Mouse (Mus musculus) kidney, postnatal 10 days (tissue): ENCODE results near the gene Enho.
"Not testable (repeated sequence)": the region's sequence is repeated elsewhere in the genome, so short reads cannot be mapped to it uniquely, and the experiment has no call there.

Source experiments
- DNase-seq: peaks from one replicate; pipeline ENCODE4 v3.0.0; 2021; ENCODE audit warnings: mixed read lengths

Gene Enho

DNA sequence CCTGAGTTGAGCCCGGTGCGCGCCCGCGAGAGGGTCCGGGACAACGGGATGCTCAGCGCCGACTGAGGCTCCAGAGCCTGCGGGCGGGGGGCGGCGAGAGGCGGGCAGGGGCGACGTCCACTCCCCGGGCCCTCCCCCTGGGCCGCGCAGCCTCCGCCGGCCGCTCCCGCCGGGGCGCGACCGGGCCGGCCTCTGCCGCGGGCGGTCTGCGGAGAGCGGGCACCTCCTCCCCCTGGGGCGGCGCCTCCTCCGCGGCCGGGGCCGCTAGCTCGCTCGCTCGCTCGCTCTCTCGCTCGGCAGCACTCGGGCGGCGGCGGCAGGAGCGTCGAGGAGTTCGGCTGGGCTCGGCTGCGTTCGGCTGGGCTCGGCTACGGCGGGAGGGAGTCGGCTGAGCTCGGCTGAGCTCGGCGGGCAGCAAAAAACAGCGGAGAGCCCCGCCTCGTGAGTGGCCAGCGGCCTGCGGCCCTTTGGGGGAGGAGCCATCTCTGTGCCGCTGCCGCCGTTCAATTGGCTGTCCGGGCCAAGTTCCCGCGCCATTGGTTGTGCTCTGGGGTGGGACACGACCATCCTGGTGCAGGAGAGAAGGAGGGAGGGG, at the start of gene Enho:
Gene Enho, minus strand, starts transcription at position 412 of the 595 bp plus-strand sequence.
- peak; percentile 97 for DNase-seq

DNA sequence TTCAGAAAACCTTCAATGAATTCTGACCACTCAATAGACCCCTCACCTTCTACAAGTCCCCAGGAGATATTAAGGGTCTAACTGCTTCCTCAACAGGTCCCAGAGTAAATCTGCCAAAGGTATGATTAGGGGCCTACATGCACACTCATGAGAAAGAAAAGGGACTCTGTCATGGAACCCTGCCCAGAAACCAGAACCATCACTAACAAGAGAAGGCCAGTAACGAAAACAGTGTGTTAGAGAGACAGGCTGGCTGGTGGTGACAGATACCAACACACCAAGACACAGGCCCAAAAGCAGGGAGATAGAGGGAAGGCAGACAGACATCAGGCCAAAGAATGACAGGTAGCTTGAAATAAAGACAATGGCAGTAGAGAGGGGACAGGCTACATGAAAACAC, 48.4 kb upstream of the Enho start:
- not testable (repeated sequence) for DNase-seq

DNA sequence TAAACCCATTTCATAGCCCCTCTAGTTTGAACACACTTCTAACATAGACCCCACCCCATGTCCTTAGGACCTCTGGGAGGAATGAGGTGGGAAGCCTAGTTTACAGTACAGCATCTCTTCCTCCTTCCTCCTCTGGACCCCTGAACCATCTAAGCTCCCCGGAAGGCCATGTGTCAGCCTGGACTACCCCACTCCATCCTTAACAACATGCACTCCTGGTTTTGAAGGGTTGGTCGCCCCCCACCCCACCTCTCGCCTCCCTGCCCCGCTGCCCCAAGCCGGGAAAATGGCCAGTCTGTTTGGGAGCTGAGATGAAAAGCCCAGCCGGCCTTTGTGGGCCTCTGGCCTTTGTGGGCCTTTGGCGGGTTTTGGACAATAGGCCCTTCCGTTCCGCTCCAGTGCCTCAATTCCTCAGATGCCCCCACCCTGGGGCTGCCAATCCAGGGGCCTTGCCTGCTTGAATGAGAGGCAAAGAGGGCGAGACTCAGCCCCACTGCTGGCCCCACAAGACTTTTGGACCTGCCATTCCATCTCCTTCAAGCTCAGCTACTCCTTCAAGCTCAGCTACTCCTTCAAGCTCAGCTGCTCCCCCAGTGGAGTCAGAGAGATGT, 45.9 kb upstream of the Enho start:
- not testable (repeated sequence) for DNase-seq

DNA sequence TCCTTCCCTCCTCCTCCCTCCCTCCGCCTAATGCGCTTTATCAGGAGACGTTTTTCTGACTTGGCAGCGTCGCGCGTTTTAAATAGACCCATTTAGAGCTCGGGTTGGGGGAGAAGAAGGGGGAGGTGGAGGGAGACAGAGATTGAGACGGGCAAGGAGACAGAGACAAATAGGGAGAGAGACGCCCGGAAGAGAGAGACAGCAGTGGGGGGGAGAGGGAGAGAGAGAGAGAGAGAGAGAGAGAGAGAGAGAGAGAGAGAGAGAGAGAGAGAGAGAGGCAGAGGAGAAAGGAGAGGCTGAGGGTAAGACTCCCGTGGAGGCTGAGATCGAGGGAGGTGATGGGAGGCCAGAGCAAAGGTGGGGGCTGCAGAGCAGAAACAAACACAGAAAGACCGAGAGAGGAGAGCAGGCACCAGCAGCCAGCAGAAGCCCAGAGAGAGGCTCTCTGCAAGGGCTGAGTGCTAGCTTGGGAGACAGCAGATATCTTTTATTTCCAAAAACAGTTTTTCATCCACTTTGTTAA, 44.9 kb upstream of the Enho start:
- peak; percentile 6 for DNase-seq

DNA sequence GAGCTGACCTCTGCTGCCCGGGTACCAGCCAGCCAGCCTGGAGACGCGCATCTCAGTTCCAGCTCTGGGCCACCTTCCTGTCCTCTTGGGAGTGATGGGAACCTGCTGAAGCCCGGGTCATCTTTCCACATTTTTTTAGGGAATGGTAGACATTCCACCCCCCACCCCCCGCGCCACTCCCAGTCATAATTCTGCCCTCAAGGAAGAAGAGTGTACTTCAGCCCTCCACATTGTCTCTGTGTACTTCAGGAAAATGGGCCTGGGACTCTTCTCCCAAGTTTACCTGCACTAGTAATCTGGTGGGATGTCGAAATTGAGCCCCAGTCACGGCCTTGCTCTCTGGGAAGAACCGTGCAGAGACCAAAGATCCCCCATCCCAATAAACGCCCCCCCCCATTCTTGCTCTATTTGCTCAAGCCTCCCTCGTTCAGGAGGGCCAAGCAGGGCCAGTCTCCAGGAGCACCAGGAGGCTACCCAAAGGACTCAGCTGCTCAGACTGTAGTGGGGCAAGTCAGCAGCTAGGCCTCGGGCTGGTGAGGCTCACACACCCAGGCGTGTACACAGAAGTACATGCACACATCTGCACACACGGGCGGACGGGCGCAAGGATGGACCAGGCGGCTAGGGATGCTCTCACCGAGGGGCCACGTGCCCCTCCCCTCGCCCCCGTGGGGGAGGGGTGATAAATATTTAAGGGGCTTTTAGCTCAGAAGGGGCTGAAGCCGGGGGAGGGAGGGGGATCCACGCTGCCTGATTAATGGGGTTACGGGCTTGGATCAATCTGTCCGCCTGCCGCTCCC, 44.2 kb upstream of the Enho start:
- peak; percentile 19 for DNase-seq

DNA sequence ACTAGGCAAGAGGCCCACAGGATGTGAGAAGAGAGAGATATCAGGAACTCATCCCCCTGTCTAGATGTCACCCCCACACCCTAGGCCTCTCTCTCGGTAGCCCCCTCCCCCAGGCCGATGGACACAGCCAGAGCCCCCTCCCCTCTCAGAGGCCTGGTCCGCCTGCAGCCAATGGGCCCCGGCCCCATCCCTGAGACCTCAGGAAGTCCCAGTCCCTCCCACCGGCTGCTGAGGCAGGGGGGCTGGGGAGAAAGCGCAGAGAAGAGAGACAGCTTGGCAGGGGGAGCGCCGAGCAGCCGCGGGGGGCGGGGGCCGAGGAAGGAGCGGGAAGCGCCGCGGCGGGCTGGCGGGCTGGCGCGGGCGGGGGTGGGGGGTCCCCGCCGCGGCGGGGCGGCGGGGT, 43.2 kb upstream of the Enho start:
- DNase-seq = peak; percentile 57

DNA sequence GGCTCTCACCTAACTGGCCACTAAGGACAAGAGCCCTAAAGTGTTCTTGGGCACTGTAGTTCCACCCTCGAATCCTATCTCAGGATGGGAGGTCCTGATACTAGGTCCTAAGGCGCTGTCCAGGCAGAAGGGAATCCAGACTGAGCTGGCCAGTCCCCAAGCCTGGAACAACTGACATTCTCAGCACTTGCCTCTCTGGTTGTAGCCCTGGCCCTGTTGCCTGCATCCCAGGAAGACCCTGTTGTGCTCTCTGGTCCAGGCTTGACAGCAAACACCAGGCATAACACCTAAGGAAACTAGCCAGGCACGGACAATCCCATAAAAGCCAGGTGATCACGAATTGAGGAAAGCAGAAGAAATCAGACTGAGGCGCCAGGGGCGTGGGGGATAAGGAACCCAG, 42.7 kb upstream of the Enho start:
- DNase-seq = peak; percentile 15

DNA sequence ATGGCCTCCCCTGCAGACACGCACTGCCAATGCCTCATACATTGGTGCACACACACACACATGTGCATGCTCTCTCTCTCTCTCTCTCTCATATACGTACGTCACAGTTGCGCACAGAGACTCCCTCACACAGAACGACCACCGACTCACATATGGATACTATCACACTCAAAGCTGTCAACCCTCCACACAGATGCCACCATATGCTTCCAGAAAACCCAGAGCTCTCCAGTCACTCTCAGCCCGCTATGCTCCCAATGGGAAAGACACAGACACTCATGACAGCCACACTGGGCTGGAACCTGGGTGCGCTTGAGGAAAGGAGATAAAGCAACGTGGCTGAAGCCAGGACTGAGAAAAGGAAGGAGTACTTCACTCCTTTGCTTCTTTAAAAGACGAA, 41.8 kb upstream of the Enho start:
- no peak for DNase-seq

DNA sequence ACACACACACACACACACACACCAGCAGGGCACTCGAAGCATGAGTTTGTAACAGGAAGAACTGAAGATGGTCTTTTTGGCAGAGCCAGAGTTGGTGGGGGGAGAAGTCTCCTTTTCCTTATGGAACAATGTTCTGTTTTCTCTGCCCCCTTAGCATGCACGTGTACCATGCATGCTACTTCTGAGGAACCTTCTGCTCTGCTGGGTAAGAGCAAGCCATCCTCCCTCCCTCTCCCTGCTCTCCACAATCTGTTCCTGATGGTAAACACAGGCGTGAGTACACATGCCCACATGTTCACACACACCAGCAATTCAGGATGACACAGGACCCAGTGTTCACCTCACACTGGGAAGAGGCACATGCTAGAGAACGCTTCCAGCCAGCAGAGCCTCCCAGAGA, 41.1 kb upstream of the Enho start:
- no peak for DNase-seq

DNA sequence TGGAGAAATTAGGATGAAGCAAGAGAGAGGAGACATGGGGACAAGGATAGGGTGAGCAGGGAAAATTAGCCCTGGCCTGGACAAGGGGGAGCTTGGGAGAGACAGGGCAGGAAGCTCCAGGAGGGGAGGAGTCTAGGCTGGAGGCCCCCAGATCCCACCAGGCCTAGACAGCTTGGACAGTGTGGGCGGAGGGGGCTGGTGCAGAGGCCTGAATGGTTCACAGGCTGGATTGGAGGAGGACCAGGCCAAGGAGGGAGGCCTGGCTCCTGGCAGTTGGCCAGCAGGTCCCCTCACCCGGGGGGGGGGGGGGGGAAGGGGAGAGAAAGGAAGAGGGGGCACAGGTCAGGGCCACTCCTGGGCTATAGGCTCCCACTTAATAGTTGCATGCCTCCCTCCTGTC, 39.2 kb upstream of the Enho start:
- DNase-seq = peak; percentile 36

DNA sequence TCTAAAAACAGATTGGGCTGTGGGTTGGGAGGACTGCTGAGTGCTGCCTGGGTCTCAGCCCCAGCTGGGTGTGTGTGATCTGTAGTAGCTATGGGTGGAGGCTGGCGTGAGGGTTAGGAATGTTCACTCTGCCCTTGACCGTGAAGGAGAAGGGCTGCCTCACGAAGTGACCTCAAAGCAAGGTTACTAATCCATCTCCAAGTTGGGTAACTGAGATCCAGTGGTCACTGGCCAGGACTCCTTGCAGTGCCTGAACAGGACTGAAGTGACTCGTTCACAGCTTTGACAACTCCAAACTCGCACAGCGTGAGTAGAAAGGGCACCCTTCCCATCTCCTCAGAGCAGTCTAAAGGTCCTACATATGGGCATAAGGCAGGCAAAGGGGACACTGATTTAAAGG, 38.7 kb upstream of the Enho start:
- DNase-seq = peak; percentile 7

DNA sequence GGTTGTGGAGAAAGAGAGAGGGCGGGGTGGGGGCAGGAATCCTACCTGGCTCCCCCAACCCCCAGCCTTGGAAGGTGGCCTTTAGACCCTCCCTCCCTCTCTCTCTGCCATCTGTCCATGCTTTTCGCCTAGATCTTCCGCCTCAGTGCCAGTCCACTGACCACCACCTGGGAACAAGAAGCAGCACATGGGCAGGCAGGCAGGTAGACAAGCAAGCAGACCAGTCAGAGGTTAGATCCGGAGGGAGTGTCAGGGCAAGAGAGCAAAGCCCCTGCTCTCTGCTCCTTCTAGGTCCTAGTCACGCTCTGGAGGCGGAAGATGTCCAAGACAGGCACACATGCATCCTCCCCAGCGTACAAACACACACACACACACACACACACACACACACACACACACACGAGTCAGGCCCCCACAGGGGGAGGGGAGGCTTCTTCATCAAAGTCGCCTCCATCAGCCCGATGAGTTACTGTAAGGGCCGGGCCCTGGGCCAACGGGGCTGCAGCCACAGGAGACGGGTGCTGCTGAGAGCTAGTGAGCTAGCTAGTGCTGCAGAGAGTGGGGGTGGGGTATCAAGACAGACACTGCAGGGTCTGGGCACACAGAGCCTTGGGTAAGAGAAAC, 37.0 kb upstream of the Enho start:
- DNase-seq = peak; percentile 85

DNA sequence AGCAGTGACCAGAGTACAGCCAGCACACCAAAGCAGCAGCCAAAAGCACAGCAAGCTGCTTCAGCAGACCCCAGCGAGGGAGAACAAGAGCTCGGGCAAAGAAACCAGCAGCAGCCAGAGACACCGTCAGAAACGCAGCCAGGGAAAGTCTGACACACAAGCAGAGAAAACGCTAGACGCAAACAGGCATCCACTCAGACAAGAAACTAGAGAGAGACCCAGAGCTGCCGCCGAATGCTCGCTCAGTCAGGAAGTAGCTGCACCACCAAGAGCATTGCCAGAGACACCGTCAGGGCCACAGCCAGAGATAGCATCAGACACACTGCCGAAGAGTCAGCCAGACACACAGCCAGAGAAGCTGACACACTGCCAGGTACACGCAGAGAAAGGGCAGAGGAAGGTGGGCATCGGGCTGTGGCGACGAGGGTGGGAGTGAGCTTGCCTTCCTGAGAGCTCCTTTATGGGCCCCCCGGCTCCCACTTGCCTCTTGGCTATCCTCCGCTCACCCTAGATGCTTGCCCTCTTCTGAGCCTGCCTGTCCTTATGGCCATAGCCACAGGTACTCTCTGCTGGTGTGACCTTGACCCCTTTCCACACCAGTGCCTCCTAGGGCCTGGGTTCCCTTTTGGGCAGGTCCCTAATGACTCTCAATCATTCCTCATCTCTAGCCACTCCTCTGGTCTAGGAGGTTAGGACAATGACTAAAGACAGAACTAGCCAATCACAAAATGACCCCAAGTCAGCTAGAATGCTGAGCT, 36.3 kb upstream of the Enho start:
- peak; percentile 31 for DNase-seq

DNA sequence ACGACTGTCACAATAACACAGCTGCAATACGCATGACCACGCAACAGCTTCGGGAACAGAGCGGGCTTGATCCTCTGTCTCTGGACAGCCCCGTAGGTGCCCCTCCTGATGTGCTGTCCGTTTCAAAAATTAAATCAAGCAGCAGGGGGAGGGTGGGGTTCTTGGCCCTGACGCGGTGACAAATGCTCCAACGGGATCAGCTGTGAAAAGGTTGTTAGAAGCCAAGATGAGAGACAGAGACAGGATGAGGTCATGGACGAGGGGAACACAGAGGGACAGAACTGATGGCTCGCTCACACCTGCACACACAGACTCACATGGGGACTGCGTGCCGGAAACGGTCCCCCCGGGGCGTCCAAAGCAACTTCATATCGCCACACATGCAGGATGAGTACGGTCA, 33.1 kb upstream of the Enho start:
- peak; percentile 6 for DNase-seq

DNA sequence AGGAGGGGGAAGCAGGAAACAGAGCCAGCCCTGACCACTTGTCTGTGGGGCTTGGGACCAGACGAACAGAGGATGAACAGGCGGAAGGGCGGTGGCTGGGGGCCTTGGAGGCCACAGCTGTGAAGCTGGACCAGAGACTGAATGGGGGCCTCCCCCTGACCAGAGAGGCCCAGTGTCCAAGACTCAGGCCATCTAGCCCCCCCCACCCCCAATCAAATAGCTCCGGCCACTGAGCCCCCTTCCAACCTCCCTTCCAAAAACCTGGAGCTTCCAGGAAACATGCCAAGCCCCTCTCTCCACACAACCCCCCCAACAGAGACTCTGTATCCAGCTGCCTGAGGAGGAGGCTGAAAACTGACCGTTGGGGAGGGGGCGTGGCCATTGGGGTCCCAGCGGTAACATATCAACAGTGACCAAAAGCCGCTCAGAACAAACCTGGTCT, 32.4 kb upstream of the Enho start:
- DNase-seq = peak; percentile 35

DNA sequence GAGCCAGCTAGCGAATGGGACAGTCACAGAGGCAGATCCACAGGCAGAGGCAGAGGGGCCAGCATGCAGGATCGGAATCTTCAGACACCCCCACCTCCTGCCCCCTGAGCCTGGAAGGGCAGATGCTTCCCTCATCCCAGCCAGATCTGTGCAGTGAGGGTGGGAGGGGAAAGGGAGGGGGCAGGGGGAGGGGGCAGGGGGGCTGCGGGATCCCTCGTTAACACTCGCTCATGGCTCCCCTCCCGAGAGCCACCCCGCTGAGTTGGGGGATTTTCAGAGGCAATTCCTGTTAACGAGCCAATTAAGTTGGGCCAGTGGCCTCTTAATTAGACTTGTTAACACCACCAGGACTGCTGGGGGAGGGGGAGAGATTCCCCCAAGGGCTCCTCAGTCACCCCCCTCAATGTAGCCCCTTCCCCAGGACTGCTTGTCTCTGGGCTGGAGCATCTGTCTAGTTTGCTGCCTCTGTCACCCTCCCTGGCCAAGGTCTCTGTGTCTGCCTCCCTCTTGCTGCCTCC, 31.9 kb upstream of the Enho start:
- peak; percentile 9 for DNase-seq

DNA sequence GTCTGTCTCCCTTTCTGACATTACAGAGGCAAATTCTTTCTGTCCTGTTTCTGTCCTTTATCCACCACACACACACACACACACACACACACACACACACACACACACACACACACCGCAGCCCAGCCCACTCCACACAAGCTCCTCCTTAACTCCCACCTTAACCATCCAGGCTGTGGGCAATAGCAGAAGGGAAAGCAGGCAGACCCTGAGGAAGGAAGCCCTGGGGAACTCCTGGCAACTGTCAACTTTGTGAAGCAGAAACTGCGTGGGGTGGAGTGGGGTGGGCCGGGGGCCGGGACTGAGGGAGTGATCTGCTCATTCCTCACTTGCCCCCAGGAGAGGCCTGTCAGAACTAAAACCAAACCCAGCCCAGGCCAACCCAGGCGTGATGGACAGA, 31.4 kb upstream of the Enho start:
- peak; percentile 5 for DNase-seq

DNA sequence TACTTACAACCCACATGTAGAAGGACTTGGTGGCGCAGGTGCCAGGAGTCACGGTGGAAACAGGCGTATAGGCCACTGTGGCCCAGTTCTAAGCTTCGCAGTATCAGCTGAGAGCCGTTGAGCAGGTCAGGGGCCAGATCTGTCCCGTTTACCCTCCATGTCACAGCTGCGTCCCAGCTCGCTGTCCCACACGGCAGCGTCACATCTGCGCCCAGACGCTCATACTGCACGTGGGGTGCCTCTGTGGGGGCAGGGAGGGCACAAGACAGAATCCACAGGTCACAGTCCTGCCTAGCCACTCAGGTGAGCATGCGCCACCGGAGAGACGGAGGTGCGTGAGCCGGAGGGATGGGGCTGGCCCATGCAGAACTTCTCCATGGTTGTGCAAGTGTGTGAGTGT, 30.7 kb upstream of the Enho start:
- DNase-seq = peak; percentile 5

DNA sequence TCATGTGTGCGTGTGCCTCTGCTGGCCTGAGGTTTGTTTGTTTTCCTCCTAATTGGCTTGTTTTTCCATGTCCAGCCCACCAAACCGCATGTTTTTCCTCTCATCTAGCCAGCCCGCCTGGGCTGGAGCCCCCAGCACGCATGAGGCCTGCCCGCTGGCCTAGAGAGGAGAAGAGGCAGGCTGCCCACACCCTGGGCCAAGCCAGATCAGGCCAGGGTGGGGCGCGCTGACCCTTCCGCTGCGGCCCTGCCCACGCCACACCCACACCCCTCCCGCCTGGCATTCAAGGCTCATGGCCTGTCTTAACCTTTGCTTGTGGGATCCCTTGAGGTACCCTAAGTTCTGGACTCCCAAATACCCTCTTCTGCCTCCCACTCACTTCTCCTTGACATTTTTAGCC, 26.5 kb upstream of the Enho start:
- DNase-seq = peak; percentile 21

DNA sequence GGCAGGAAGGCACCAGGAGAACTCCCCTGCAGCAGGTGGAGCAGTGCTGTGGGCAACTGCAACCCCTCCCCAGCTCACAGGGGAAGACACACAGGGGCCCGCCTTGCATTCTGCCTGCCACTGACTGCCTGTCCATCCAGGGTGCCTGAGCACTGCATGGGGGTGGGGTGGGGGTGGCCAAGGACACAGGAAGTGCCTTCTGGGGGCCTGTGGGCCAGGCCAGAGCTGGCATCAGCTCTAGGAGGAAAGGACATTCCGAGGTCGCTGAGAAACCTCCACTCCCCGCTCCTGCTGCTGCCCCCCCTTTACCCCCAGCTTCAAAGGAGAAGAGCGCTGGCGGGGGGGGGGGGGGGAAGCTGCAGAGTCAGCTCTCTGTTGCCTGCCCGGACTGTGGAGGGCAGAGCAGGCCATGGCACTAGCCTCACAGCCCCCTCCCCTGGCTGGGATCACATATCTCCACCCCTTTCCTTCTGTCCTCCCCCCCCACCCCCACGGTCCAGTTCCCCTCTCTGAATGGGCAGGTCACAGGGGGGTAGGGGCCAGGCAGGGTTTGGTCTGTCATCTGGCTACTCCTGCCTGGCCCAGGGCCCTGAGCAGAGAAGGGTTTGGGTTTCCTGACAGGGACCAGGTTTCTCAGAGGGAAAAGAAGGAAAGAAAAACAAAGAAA, 25.0 kb upstream of the Enho start:
- peak; percentile 57 for DNase-seq

DNA sequence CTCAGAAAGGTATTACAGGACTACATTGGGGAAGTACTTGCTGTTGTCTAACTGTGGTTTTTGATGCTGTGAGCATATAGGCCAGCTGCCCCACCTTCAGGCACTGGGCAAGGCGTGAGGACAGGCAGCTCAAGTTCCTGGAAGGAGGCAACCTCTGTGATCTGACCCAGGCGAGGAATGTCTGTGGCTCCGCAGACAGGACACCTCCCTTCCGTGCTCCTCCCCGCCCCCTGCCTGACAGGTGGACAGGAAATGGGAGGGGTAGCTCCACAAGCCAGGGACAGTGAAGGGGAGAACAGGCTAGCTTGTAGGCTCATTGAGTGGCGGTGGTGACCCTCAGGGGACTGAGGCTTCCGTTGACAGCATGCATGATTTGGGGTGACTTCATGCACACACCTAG, 24.4 kb upstream of the Enho start:
- peak; percentile 59 for DNase-seq

DNA sequence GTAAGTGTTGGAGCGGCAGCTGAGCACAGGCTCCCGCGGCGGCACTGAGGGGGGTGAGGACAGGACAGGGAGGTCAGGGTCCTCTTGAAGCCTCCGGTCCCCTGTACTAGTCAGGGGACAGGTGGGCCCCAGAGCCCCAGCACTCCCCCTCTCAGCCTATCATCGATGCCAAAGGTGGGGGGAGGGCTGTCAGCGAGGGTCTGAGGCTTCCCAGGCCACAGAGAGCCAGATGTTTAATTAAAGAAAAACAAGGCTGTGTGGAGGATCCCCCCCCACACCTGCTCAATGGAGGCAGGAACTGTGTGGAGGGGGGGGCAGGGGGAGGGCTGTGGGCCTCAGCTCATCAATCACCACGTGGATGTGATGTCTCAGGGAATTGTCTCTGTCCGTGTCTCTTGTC, 23.5 kb upstream of the Enho start:
- no peak for DNase-seq
